Mouse (Mus musculus): ENCODE data around the gene Polr2e.

Polr2e gene

GRCm38 (mm10) chr10:80039559-80039979, at the start of gene Polr2e:
TSS of gene Polr2e (minus strand) at chr10:80039795.
- in situ Hi-C loops (cut with MboI, MseI), result no loop called here

GRCm38 (mm10) chr10:80089146-80089545, 49.6 kb upstream of the Polr2e start:
- in situ Hi-C loops (cut with MboI, MseI), result no loop called here

DNA sequence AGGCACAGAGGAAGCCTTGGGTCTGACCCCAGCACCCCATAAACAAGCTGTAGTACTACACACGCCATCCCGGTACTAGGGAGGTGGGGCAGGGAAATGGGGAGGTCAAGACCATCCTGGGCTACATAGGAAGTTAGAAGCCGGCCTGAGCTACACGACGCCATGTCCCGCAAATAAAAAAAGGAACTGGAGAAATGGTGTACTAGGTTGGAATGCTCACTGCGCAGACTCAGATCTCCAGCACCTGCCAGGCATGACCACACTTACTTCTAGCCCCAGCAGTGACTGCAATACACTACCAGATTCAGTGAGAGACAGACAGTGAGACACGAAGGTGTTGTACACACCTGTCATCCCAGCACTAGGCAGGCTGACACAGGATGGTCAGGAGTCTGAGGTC, 47.9 kb upstream of the Polr2e start:
- in situ Hi-C loops (cut with MboI, MseI), result no loop called here

- in situ Hi-C loops (cut with MboI, MseI), result no loop called here
Measured at GRCm38 (mm10) chr10:80086847-80087246, 47.3 kb upstream of the Polr2e start.

DNA sequence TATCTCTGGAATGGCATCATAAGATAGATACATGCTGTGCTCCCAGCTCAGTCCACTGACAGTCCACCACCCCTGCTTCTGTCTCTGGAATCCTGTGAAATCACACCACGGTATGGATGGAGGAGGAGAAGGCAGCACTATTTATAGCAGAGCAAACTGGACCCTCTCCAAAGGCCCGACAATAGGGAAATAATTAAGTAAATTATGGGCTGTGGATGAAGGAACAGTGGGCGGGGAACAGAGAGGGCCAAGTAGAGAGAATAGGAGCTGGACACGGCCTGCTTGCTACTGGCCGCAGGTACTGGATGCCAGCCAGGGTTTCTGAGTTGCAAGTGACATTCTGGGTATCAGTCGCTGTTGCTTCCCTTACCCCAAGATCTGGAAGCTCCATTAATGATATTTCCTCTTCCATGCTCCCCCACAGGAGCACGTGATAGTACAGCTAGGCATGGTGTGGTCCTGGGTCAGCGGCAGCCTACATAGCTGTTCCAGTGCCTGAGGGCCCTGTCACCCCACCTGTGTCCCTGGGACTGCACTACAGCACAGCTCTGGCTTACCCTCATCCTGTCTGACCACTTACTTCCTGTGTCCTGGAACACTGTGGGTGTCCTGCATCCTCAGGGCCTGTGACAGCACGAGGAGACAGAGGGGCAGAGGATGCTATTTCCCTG, 45.4 kb upstream of the Polr2e start:
- in situ Hi-C loops (cut with MboI, MseI), result no loop called here

GRCm38 (mm10) chr10:80081075-80081474, 41.5 kb upstream of the Polr2e start:
- in situ Hi-C loops (cut with MboI, MseI), result no loop called here

- in situ Hi-C loops (cut with MboI, MseI), result no loop called here
Measured at GRCm38 (mm10) chr10:80080396-80081070, 40.9 kb upstream of the Polr2e start.

DNA sequence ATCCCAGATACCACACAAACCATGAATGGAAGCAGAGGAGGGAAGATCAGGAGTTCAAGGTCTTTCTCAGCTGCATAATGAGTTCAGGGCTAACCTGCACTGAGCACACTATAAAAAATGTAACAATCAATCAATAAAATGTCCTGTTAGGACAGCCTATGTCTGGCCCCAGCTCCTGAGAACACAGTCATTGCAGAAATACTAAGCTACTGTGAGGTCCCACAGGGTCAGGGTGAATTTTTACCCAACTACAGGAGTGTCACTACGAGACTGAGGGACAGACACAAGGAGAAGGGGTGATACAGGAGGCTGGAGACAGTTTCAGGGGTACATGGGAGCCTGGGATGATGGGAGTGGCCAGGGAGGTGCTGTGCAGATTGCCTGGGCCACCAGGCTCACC, 38.8 kb upstream of the Polr2e start:
- in situ Hi-C loops (cut with MboI, MseI), result no loop called here

- in situ Hi-C loops (cut with MboI, MseI), result no loop called here
Measured at GRCm38 (mm10) chr10:80077312-80077711, 37.7 kb upstream of the Polr2e start.

DNA sequence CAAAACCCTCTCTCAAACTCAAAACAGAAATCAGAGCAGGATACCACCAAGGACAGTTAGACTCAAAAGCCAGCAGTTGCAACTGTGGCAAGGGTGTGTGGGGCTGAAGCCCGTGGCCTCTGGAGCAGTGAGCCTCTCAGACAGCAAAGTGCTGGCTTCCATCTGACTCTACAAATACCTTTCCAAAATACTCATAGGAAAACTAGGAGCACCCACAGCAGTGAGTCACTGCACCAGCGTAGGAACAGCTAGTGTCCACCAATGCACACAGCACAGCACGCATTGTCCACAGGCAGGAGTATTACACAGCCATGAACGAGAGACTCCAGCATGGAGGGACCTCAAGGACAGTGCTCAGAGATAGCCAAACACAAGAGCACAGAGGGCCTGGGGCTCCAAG, 36.8 kb upstream of the Polr2e start:
- in situ Hi-C loops (cut with MboI, MseI), result no loop called here

GRCm38 (mm10) chr10:80075924-80076323, 36.3 kb upstream of the Polr2e start:
- in situ Hi-C loops (cut with MboI, MseI), result no loop called here

DNA sequence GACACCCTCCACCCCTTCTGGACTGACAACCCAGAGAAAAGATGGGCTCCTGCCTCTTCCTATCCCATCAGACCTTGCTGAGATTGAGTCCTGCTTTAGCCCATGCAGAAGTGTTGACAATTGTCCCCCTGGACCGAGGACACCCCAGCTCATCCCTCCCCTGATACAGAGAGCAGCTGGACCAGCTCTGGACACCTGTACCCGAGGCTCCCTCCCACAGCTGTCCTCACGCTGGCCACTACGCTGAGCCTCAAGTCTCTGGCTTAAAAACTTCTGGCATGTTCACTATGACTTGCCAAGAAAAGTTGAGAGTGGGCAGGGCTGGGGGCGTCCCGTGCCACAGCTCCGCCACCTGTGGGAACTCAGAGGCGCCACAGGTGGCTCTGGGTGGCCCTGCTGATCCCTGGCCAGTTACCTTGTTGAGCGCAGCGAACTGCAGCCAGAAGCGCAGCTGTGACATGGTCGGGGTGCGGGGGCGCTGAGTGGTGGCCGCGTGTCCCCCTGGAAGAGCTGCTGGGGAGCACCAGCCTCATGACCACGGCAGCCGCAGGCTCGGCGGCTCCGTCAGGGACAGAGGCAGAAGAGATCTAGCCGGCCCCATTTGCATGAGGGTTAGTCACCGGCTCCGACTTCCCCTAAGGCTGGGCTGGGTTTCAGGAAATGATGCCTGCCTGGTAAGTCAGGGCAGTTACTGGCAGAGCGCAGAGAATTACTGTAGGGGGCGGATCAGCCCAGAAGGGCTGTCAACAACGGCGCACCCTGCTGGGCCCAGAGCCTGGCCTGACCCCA, 35.4 kb upstream of the Polr2e start:
- in situ Hi-C loops (cut with MboI, MseI), result no loop called here

GRCm38 (mm10) chr10:80072623-80073489, 33.3 kb upstream of the Polr2e start:
- in situ Hi-C loops (cut with MboI, MseI), result no loop called here

DNA sequence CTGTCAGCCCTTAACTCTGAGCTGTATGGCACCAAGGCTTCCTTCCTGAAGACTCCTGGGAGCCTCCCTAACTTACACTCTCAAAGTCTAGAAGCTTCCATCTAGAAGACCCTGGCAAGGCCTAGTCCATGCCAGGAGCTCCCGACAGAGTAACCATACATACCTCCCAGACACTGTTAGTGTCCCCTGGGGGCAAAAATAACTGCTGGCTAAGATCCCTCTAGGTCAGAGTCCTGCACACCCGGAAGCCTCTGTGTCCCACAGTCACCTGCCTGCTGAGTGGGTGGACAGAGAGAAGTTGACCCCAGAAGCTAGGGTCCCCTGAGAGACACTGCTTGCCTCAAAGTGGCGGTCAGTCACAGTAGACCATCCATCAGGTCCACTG, 31.9 kb upstream of the Polr2e start:
- in situ Hi-C loops (cut with MboI, MseI), result no loop called here

GRCm38 (mm10) chr10:80070837-80071515, 31.4 kb upstream of the Polr2e start:
- in situ Hi-C loops (cut with MboI, MseI), result no loop called here

- in situ Hi-C loops (cut with MboI, MseI), result no loop called here
Measured at GRCm38 (mm10) chr10:80069948-80070450, 30.4 kb upstream of the Polr2e start.

DNA sequence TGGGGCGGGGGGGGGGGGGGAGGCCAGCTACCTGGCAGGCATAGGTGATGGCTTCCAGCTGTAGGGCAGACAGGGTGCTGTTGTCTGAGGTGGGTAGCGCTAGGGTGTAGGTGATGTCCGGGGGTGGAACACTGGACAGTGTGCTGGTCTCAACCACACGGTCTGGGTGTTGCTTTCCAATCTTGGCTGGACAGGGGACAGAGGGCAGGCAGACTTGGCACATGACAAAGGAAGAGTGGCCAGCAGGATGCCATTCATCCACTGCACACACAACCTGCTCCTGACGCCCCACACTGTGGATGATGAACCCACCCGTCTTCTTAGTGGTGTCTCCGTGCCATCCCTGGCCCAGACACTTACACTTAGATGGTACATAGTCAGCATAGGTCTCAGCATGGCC, 29.7 kb upstream of the Polr2e start:
- in situ Hi-C loops (cut with MboI, MseI), result no loop called here

- in situ Hi-C loops (cut with MboI, MseI), result loop anchor here in 1 of 2 experiments (5.0 kb wide), 1 partner anchor 43 kb away; the partner anchor contains the start of gene Sbno2
Measured at GRCm38 (mm10) chr10:80063877-80064650, 24.5 kb upstream of the Polr2e start.

- in situ Hi-C loops (cut with MboI, MseI), result loop anchor here in 1 of 2 experiments (5.0 kb wide), 1 partner anchor 44 kb away; the partner anchor contains the start of gene Sbno2
Measured at GRCm38 (mm10) chr10:80063104-80063503, 23.5 kb upstream of the Polr2e start.

All from T-helper 17 cell (primary cell).